Mouse (Mus musculus) liver, adult 2 months (tissue): Measurements from ENCODE around the gene Pitx3.

Experiments used
- CTCF ChIP-seq: fragments of 200-500 bp; IDR thresholded peaks from 2 replicates; pipeline ENCODE4 v1.5.1; 2011; ENCODE audit warnings: low read depth, low read length, control low read depth
- POLR2A ChIP-seq: fragments of 200-500 bp; IDR thresholded peaks from 2 replicates; pipeline ENCODE4 v1.6.1; 2011; ENCODE audit warnings: low read length, control low read depth; ENCODE audit not compliant: insufficient read depth; ENCODE audit errors: extremely low read depth

DNA sequence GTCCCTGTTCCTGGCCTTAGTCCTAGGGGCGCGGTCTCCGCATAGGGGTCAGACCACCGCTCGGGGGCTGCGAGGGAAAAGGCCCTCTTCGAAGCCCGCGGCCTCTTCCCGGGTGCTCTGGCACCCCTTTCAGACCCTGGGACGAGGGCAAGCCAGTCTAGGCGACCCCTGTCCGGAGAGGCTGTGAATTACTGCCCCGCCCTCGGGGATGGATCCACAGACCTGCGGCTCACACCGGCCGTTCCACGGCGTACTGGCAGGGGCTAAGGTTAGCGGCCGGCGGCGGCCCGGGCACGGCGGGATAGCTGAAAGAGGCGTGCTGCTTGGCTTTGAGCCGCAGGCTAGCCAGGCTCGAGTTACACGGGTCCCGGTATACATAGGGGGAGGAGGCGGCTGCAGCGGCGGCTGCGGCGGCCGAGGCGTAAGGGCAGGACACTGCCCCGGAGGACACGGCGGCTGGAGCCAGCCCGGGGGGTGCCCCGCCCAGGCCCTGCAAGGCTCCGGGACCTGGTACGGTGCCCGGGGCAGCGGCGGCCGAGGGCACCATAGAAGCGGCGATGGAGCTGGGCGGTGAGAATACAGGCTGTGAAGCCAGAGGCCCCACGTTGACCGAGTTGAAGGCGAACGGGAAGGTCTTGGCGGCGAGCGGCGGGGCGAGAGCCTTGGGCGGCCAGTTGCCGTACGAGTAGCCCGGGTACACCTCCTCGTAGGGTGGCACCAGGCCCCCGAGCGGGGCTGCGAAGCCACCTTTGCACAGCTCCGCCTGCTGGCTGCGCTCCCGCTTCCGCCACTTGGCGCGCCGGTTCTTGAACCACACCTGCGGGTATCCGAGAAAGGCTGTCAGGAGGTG, 12.1 kb downstream of the Pitx3 start:
- TF ChIP-seq CTCF (peak; percentile 58), POLR2A (no peak)
